Mouse (Mus musculus) retina, postnatal 1 day (tissue): Measurements from ENCODE around the gene Yeats2.

Experiments used
- DNase-seq: peaks from one replicate; pipeline ENCODE4 v3.0.0-alpha.2; 2012

Gene Yeats2

DNA sequence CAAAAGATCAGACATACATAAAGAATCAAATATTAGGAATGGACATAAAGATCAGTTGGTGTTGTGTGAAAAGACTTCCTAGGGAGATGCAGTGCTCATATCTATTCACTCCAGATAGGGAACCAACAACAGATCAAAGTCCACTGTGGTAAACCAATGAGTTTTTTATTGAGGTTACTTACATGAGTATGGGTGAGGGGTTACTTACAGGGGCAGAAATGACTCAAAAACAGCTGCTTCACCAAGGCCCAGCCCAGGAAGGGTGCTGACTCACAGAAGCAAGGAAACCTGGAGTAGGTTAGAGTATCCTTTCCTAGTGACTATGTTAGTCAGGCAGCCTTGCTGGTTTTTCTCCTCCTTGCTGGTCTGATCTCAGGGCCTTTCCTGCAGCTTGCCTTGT lies 51.2 kb downstream of the Yeats2 start:
- no peak for DNase-seq

DNA sequence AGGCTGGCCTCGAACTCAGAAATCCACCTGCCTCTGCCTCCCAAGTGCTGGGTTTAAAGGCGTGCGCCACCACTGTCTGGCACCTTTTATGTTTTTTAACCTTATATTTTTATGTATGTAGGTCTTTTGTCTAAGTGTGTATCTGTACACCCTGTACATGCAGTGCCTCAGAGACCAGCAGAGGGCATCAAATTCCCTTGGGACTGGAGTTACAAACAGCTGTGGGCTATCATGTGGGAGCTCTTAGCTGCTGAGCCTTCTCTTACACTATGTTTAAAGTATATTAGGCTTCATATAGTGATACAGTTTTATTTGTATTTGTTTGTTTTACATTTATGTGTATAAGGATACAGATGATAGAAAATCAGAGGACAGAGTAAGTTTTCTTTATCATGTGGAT lies 54.7 kb downstream of the Yeats2 start:
- peak; percentile 32 for DNase-seq

DNA sequence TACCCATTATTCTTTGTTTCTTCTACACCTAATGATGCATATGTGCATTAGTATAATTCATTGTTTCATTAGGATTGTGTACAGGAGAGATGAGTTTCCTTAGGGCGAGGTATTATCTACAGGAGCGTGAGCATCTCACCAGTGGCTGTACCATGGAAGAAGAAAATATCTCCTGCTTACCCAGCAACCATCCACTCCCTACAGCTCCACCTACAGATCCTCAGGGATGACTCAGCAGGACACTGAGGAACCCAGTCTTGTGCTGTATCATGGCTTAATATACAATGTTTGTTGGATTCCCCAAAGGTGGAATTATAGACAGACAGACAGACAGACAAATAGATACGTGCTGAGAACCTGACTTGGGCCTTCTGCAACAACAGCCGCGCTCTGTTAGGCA lies 56.1 kb downstream of the Yeats2 start:
- no peak for DNase-seq

DNA sequence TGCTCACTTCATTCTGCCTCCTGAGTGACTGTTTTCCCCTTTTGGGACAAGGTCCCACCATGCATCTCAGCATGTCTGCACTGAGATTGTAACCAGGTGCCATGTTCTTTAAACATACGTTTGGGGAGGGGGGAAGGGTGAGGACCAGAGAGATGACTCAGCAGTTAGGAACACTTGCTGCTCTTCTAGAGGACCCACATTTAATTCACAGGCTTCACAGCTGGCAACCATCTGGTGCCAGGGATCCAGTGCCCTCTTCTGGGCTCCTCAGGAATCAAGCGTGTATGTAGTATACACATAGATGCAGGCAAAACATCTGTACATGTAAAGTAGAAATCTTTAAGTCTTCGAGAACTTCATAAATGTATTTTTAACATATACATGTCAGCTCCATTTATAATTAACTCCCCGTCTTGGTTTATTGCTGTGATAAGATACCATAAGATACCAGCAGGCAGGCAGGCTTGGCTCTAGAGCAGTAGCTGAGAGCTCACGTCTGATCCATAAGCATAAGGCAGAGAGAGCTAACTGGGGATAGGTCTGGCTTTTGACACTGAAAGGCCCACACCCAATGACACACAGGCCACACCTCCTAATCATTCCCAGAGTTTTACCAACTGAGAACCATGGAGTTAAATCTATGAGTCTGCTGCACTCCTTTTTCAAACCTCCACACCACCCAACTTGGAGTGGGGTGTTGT lies 58.8 kb downstream of the Yeats2 start:
- no peak for DNase-seq

DNA sequence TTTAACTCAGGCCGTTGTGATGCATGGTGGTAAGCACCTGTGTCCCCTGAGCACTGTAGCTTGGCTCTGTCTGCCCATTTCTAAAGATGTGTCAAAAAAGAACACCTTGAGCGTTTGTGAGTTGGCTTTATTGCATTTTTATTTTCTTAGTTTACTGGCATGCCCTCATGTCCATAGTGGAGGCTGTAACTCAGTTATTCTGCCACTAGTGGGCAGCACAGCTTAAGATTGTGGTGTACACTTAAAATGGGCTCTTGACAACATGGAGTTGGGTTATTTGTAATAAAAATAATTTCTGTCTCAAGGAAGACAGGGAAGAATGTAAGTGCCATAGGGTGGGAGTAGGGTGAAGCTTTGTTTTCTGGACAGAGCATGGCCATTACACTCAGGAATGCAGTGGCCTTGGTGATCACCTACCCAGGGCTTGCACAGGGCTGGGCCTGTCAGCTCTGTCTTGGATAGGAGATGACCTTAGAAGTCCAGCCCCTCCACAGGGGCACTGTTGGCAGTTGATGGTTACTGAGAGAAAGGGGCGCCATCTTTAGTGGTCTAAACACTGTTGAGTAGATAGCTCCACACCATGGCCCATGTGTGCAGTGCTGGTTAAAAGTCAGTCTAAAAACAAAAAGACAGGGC lies 72.8 kb downstream of the Yeats2 start:
- peak; percentile 66 for DNase-seq

DNA sequence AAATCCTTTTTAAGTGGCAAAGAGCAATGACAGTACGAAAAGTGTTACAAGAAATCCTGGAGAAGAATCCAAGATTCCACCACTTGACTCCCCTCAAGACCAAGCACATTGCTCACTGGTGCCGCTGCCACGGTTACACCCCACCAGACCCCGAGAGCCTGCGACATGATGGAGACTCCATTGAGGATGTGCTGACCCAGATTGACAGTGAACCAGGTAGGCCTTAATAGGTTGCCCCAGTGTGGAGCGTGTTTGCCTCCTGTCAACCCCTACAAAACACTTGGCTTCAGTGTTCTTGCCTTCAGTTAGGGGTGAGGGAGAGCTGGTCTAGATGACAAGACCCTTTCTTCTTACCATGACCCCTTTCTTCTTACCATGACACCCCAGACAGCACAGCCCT lies 81.9 kb downstream of the Yeats2 start:
- no peak for DNase-seq

DNA sequence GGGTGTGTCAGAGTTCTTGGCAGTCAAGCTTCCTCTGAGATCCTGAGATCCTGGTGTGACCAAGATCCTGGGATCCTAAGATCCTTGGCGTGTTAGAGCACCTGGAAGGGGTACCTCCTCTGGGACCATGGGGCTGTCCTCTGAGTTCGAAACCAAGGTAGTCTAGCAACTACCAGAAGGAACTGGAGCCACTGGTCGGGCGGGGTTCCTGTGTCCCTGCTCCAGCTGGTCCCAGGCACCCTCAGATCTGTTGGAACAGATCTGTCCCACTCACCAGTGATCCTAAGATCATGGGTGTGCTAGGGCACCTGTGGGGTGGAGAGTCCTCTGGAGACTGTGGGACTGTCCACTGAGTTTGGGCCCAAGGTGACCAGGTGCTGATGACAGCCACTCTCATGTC lies 85.8 kb downstream of the Yeats2 start:
- DNase-seq = no peak

DNA sequence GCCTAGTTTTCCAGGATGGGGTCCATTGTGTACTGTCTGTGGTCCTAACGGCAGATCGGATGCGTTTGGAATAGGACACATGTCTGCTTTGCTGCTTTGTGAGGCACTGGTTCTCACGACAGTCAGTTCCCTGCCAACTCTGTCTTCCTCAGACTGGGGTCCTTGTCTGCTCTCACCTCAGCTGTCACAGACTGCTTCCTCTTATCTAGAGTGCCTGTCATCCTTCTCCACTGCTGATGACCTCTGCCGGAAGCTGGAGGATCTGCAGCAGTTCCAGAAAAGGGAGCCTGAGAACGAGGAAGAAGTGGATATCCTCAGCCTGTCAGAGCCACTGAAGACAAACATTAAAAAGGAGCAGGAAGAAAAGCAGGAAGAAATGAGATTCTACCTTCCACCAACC lies 86.6 kb downstream of the Yeats2 start:
- DNase-seq = no peak

DNA sequence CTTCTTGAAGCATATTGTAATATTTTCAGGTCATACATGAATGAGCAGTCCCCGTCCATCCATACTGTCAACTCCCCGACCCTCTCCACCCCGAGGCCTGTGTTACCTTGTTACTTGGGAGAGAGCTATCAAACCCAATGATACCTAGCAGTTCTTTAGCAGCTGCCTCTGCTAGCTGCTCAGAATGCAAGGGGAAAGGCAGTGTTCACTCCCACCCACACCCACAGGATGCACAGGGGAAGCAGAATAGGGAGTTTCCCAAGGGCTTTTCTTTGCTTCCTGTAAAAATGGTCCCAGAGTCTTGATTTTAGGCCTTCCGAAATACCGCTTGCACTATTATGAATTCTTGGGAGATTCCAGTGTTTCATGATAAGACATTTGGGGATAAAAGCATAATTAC lies 87.3 kb downstream of the Yeats2 start:
- no peak for DNase-seq

DNA sequence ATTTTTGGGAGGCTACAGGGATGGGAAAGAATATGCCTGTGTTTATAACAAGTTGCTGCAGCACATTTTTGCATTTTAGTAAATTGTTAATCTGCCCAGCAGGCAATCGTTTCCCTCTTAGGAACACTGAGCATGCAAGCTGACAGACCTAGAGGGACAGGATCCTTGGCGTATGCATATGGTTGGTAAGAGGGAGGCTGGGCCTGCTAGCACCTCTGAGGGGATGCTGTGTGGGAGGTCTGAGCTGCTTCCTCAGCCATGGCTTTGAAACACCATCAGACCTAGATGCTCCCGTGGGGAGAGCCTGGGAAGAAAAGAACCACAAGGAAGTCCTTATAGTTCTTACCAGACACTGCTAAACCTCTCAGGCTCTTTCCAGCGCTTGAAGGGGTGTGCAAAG lies 93.5 kb downstream of the Yeats2 start:
- DNase-seq = no peak

DNA sequence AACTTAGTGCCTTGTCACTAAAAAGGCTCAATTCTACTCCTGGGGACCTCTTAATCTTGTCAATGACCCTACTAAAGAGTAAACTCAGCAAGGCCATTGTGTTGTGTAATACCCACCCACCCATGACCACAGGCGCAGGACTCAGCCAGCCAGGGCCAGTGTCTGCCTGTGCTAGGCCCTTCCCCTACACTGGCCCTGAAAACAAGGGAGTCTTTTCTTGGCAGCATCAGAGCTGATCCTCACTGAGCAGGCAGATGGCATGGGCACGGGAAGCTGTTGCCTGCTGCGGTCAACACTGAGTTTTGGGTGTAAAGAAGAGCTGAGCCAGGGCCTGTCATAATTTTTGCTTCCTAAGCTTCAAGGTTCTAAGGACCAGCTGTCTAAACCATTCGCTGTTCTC lies 96.6 kb downstream of the Yeats2 start:
- DNase-seq = peak; percentile 50

DNA sequence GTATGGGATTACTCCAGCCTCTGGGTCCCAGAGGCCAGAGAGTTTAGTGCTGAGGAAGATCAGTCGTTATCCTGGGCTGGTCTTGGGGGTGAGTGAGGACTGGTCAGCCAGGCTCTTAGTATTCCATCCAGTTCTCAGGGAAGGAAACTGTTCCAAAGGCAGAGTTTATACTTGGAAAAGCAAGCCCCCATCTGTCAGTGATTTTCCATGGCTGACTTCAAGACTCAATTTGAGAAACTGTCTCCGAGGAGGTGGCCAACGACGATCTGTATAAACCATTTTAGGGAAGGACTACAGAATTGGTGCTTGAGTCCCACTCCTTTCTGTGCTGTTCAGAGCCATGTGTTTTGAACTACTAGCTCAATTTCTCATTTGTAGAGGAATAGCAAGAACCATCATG lies 97.8 kb downstream of the Yeats2 start:
- no peak for DNase-seq

DNA sequence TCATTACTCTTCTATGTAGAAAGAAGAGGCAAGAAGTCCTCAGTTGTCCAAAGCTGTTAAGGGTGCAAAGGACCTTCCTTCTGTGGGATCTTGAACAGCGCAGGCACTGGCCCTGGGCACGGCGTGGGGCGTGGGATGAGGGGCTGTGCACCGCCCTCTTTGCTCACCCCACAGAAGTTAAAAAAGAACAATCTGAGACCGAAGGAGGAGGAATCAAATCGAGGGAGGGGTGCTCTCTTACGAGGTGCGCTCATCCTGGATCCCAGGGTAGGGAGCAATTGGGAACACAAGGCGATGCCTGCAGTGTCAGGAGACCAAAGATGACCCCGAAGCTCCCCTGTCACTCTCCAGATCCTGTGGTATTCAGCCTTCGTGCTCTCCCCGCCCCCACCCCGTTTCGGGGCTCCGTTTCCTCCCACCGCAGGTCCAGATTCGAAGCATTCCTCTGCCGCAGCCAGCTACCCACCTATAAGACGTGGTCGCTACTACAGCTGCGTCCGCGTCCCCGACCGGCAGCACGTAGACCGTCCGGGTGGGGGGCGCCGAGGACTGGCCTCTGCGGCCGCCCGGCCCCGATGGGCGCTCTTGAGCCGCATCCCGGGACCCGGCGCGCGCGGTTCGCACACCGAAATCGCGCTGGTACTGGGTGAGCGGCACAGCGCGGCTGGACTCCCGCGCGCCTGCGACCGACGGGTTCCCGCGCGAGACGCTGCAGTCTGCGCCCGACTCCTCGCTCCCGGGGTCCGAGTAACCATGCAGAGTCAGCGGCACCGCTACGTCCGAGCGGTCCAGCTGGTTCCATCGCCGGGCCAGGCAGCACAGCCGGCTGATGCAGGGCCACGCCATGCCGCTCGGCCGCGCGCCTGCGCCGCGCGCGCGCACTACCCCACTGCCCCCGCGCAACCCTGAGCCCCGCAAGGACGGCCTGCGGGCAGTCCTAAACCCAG lies 99.9 kb downstream of the Yeats2 start, which contains the start of gene Map6d1:
Gene Map6d1 (minus strand): TSS at position 891 of the 947 bp plus-strand sequence.
- DNase-seq = peak; percentile 74

DNA sequence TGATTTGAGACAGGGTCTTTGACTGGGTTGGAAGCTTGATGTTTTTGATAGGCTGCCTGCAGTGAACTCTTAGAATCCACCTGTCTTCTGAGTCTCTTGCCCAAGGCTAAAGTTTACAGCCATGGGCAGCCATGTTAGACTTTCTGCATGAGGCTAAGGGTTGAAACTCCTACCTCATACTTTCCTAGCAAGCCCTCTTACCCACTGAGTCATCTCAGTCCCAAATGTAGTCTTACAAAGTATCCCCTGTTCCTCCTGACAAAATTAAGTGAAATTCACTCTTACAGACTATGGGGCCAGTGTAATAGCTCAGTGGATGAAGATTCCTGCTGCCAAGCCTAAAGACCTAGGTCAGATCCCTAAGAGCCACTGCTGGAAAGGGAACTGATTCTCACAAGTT lies 106.2 kb downstream of the Yeats2 start:
- no peak for DNase-seq

DNA sequence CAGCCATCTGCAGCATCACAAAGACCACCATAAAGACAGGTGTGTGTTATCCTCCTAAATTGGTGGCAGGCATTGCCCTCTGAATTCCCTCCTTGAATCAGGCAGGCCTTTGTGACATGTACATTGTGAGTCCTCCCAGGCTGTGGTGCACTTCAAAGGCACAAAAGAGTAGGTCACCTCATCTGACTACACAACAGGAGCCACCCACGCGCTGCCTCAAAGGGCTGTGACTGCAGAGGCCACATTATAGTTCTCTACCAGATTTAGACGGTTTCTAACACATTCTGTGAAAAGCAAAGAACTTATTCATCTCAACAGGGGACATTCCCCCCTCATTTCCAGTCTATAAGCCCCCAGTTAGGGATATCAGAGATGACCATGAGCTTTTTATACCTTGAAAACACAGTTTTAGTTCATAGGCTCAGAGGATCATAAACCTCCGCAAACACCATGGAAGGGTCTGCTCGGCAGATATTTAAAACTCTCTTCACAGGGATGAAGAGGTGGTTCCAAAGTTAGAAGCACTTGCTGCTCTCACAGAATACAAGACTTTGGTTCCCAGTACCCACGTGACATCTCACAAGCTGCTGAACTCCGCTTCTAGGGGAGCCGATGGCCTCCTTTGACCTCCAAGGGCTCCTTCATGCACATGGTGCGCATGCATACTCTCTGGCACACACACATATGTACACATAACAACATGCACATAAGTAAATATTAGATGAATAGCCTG lies 107.7 kb downstream of the Yeats2 start:
- DNase-seq = no peak

DNA sequence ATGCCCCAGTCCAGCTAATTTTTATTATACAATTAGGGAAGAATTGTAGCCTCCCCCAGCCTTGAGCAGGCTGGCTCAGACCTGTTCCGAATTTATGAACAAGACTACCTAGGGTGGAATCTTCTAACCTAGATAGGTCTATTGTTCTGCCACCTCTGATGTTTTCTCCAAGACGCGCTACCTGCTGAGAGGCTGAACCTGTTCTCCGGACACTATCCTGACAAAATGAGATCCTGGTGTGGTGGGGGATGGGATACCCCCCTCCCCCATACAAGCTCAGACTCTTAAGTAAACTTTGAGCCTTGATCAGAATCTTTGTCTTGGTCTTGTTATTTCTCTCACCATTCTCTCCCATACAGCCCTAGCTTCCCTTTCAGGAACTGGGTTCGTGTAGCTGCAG lies 117.1 kb downstream of the Yeats2 start:
- DNase-seq = no peak

DNA sequence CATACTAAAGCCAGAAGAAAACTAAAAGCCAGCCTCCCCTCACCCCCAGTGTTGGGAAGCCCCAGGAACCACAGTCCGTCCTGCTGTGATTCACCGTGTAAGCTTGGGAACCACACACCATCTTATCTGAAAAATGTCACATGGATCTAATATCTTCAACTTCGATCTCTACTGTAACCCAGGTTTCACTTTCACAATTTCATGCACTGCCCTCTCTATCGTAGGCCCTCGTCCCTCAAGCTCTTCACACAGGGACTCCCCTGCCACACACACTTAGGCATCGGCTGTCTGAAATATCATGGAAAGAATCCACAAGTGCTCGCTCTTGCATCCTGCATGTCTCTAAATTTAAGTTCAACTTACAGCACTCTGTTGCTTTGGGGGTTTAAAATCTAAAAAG lies 124.2 kb downstream of the Yeats2 start:
- no peak for DNase-seq

DNA sequence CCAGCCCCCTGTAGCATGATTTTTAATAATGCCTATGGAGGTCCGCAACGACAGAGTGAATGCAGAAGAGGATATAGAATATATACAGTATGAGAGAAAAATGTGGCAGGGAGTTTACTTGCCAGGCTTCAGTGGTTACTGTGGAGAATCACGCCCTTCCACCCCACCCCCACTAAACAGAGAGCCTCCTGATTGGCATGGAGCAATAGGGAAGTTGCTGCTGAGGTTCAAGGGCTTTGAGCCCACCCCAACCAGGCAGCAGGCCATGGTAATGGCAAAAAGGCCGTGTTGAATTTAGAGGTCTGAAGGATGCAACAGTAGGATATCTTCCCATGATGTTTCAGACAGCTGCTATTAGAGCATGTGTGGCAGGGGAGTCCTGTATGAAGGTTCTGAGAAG lies 130.5 kb downstream of the Yeats2 start:
- DNase-seq = no peak

DNA sequence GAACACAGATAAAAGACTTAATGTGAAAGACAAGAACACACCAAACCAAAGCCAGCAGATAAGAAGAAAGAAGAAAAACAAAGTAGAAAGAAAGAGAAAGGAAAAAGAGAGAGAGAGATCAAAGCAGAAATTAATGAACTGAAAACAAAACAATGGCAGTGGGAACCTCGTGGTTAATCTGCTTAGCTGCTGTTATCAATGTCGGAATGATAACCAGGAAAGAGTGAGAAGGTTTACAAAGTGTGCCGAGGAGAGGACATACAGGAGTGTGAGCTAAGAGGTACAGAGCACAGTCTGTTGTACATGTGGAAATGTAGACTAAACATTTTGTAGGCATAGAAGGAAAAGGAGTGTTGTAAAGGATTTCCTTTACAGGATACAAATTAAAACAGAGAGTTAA lies 132.1 kb downstream of the Yeats2 start:
- DNase-seq = no peak

DNA sequence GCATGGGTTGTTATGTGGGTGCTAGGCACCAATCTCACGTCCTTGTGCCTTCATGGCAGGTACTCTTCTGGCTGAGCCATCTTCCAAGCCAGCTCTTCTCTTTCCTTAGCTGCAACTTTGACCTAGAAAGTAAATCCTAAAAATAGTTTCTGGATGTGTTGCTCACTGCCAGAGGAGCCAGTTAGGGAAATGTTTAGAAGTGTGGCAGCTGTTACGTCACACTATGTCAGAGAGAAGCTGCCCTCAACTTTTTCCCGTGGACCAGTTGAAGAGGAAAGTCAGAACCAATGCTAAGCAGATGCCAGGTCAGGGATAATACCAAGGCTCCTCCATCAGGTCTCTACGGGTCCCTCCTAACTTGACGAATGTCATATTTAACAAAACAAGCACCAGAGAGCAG lies 138.5 kb downstream of the Yeats2 start:
- no peak for DNase-seq

DNA sequence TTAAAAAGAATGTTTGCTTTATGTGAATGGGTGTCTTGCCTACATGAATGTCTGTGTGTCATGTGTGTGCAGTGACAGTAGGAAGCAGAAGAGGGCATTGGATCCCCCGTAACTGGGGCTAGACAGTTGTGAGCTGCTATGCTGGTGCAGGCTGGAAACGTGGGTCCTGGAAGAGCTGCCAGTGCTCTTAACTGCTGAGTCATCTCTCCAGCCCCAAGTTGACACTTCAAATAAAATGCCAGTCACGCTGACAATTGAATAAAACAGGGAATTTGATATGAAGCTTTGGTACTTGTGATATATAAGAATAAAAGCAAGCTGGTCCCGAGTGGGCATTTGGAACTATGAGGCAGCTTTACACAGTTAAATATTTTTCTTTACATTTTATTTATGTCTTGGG lies 139.4 kb downstream of the Yeats2 start:
- no peak for DNase-seq
